Mouse (Mus musculus): Measurements from ENCODE around the gene Vps54. TPM values are rescaled to one million over a fixed set of nuclear protein-coding genes. Genes with fewer than 3 reads are reported as not detected.
"Not testable (repeated sequence)": the region's sequence is repeated elsewhere in the genome, so short reads cannot be mapped to it uniquely, and the experiment has no call there.

Vps54 gene
- total RNA-seq, 2 experiments from 2014 or later: 19.6 to 22.3 TPM

GRCm38 (mm10) chr11:21224446-21224845 is 14.6 kb upstream of the Vps54 start:
- peak; percentile 20 for DNase-seq
- no peak for TF ChIP-seq CTCF (IDR thresholded peaks at IDR 0.05)
- intact Hi-C loops (cut with DNase I): no loop called here
- Histone ChIP-seq H3K27ac (peak overlapping the region; percentile 43; the same call in 1 of the 2 replicates), H3K4me3 (no peak overlapping the region)

DNA sequence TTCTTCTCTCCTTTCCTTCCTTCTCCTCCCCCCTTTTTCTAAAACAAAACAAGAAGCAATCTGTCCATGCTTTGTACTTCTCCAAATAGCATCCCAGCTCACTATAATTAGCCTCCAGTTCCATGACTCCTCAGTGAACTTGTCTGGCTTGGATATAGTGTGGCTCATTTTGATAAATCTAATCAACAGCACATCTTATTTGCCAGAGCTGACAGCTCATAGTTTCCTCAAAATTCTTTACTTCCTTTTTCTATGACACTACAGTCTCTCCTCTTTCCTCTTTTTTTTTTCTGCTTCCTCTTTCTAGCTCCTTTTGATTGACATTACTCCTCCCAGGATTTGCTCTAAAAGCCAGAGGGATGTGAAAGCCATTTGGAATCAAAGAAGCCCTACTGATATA is 14.1 kb upstream of the Vps54 start:
- no peak for DNase-seq
- no peak overlapping the region for H3K4me3 ChIP-seq
- peak overlapping the region; percentile 43; the same call in 1 of the 2 replicates for H3K27ac ChIP-seq
- no peak for TF ChIP-seq CTCF (IDR thresholded peaks at IDR 0.05)
- intact Hi-C loops (cut with DNase I): no loop called here

DNA sequence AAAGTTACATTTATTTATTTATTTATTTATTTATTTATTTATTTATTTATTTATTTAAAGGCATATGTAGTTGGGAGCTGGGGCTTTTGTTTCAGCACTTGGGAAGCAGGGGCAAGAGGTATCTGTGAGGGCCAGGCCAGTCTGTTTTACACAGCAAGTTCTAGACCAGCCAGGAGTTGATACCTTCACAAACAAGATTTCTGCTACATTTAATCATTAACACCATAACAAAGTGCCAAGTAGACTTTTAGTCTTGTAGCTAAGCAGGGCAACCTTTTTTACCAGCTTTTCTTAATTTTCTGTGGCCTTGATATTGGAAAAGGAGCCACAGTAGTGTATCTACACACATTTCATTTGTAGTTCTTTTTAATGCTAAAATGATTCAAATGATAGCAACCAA is 3.7 kb upstream of the Vps54 start:
- no peak for TF ChIP-seq CTCF (IDR thresholded peaks at IDR 0.05)
- intact Hi-C loops (cut with DNase I): loop anchor here (5.0 kb wide), 1 partner anchor 143 kb away; the partner anchor contains the start of gene Peli1

GRCm38 (mm10) chr11:21235821-21236220 is 3.3 kb upstream of the Vps54 start:
- intact Hi-C loops (cut with DNase I): loop anchor here (5.0 kb wide), 1 partner anchor 144 kb away; the partner anchor contains the start of gene Peli1
- DNase-seq: no peak
- Histone ChIP-seq H3K4me3 (no peak overlapping the region), H3K27ac (no peak overlapping the region)
- no peak for TF ChIP-seq CTCF (IDR thresholded peaks at IDR 0.05)

More for the DNA sequence above, 3.7 kb upstream of the Vps54 start:
- no peak for DNase-seq
- no peak overlapping the region for H3K4me3 ChIP-seq
- no peak overlapping the region for H3K27ac ChIP-seq

DNA sequence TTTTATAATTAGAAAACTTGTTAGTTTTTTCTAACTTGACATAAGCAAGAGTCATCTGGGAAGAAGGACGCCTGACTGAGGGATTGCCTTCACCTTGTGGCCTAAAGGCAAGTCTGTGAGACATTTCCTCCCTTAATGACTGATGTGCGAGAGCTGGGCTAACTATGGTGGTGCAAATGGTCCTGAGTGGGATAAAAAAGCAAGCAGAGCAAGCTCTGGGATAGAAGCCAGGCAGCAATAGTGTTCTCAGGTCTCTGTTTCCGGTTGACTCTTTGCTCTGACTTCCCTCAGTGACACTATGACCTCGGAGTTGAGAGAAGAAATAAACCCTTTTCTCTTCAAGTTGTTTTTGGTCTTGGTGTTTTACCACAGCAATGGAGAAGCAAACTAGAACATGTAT is 2.1 kb upstream of the Vps54 start:
- 0 out of 2 replicates have a peak overlapping the region, but pooled peaks have one; percentile 12 for H3K27ac ChIP-seq
- no peak for DNase-seq
- intact Hi-C loops (cut with DNase I): loop anchor here (5.0 kb wide), 1 partner anchor 145 kb away; the partner anchor contains the start of gene Peli1
- H3K4me3 ChIP-seq: no peak overlapping the region
- TF ChIP-seq CTCF (IDR thresholded peaks at IDR 0.05): no peak

GRCm38 (mm10) chr11:21237474-21238278 is 1.4 kb upstream of the Vps54 start:
- intact Hi-C loops (cut with DNase I): loop anchor here (5.0 kb wide), 1 partner anchor 145 kb away; the partner anchor contains the start of gene Peli1
- DNase-seq: no peak

DNA sequence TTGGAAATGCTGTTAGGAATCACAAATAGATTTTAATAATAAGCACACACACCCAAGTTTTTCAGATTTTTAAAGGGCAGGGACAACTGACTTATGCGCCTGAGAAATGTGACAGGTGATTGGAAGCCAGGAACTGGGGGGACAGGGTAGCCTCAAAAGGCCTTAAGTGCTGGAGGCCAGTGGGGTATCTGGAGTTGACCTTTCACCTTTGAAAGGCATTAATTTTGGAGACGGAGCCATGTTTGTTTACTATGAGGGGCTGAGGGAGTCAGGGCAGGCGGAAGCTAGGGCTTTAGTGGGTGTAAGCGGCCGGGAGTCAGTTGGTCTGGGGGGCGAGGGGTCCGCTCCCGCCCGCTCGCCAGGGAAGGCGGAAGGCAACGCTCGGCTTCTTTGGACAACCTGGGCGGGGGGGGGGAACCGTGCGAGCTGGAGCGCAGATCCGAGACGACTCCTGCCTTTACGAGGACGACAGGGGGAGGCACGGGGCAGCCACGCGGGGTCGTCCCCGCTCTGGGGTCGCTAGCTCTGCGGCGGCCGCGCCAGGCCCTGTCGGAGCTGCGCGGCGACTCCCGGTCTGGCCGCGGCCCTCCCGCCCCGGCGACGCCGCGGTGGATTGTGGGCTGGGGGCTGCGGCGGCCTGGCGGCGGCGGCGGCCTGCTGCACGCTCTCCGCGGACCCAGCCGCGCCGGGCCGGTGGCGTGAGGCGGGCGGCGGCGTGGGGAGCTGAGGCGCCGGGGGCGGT is 631 bp upstream of the Vps54 start:
- no peak for DNase-seq
- Histone ChIP-seq H3K27ac (peak overlapping the region; percentile 96), H3K4me3 (peak overlapping the region; percentile 89)
- intact Hi-C loops (cut with DNase I): loop anchor here (5.0 kb wide), 1 partner anchor 146 kb away; the partner anchor contains the start of gene Peli1
- TF ChIP-seq CTCF (IDR thresholded peaks at IDR 0.05): no peak

More at GRCm38 (mm10) chr11:21237474-21238278, 1.4 kb upstream of the Vps54 start:
- H3K27ac ChIP-seq: peak overlapping the region; percentile 96
- peak overlapping the region; percentile 89 for H3K4me3 ChIP-seq
- TF ChIP-seq CTCF (IDR thresholded peaks at IDR 0.05): no peak

- no peak for DNase-seq
- peak overlapping the region; percentile 96 for H3K27ac ChIP-seq
- TF ChIP-seq CTCF (IDR thresholded peaks at IDR 0.05): no peak
- peak overlapping the region; percentile 89 for H3K4me3 ChIP-seq
- intact Hi-C loops (cut with DNase I): loop anchor here (5.0 kb wide), 1 partner anchor 148 kb away; the partner anchor contains the start of gene Peli1
Measured at GRCm38 (mm10) chr11:21239763-21240509, 855 bp downstream of the Vps54 start.

GRCm38 (mm10) chr11:21241351-21241750 is 2.3 kb downstream of the Vps54 start:
- Histone ChIP-seq H3K4me3 (no peak overlapping the region), H3K27ac (peak overlapping the region; percentile 38)
- no peak for DNase-seq
- intact Hi-C loops (cut with DNase I): no loop called here
- no peak for TF ChIP-seq CTCF (IDR thresholded peaks at IDR 0.05)

DNA sequence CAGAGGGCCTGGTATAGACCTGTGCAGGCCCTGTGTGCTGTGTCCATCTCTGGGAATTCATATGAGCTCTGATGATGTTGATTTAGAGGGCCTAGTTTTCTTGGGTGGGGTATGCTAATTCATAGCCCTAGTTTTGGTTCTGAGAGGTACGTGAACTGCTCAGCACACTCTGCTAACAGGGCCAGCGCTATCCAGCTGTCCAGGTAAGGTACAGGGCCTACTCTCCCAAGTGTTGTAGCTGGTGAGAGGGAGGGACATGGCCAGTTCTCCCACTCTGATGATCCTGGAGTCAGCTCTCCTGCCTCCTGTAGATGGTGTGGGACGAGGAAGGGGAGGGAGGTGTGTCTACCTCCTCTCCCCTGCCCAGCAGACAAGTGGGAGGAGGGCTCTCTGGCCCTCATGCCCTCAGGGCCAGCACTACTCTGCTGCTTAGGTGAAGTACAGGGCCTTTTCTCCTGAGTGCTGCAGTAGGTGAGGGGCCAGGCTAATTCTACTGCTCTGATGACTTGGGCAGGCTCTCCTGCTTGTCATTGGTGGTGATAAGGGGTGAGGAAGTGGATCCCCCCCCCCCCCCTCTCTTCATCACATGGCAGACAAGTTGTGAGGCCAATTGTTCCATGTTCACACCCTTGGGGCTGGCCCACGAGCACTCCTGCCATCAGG is 8.3 kb downstream of the Vps54 start:
- H3K4me3 ChIP-seq: no peak overlapping the region
- no peak for DNase-seq
- H3K27ac ChIP-seq: no peak overlapping the region
- TF ChIP-seq CTCF (IDR thresholded peaks at IDR 0.05): no peak
- intact Hi-C loops (cut with DNase I): no loop called here

- no peak for TF ChIP-seq CTCF (IDR thresholded peaks at IDR 0.05)
- no peak for DNase-seq
- Histone ChIP-seq H3K4me3 (no peak overlapping the region), H3K27ac (no peak overlapping the region)
- intact Hi-C loops (cut with DNase I): no loop called here
Measured at GRCm38 (mm10) chr11:21247940-21248339, 8.9 kb downstream of the Vps54 start.

DNA sequence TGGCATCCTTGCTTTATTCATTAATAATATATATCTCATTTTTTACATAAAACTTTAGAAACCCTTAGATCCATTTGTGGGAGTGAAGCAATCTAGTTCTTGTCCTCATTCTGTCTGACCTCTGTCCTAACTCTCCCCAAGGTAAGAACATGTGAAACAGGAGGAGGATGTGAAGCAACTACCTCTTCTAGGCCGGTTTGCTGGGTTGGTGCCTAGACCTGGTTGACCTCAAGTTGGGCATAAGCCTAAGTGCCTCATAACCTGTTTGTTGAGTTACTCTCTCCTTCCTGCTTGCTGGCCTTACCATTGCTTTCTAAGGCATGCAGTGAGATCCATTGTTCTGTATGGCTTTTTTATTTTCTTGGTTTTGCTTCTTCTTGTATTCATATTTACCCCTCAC is 11.3 kb downstream of the Vps54 start:
- intact Hi-C loops (cut with DNase I): no loop called here

DNA sequence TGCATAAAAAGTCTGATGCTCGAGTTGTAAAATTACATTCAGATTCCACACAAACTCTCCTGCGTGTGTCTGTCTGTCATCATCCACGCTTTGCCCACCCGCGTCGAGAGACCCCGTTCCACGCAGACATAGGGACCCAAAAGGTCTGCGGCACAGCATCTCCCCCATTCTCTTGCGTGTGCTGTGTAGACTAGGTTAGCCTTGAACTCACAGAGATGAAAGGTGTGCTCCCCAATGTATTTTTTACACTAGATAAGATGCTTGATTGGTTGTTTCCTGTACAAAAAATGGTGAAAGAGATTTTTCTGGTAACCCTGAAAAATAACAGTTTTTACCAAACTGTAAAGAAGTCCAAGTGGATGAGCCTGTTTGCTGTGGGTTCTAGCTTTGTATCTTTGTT is 19.5 kb downstream of the Vps54 start:
- DNase-seq; H3K27ac ChIP-seq; H3K4me3 ChIP-seq; intact Hi-C loops (cut with DNase I): not testable (repeated sequence)

More for the DNA sequence above, 11.3 kb downstream of the Vps54 start:
- TF ChIP-seq CTCF (IDR thresholded peaks at IDR 0.05): no peak
- DNase-seq: peak; percentile 63
- no peak overlapping the region for H3K4me3 ChIP-seq
- no peak overlapping the region for H3K27ac ChIP-seq

Data from gastrocnemius, adult 2 months (tissue).